Mouse (Mus musculus) CD4-positive helper T cell, adult 2 months (primary cell): Measurements from ENCODE around the gene Zdhhc14.

ENCODE experiments used
- DNase-seq: peaks from one replicate; pipeline ENCODE4 v3.0.0-alpha.2; 2012; ENCODE audit warnings: low read depth, missing footprints, low spot score

Gene Zdhhc14

GRCm38 (mm10) chr17:5769776-5770175 is 277.4 kb downstream of the Zdhhc14 start:
- no peak for DNase-seq

GRCm38 (mm10) chr17:5770265-5771249 is 278.2 kb downstream of the Zdhhc14 start:
- DNase-seq, result no peak

GRCm38 (mm10) chr17:5780213-5780975 is 288.0 kb downstream of the Zdhhc14 start:
- DNase-seq, result no peak

- DNase-seq, result no peak
These were observed 292.9 kb downstream of the Zdhhc14 start for GRCm38 (mm10) chr17:5785238-5785637.

- no peak for DNase-seq
These were observed 299.9 kb downstream of the Zdhhc14 start for GRCm38 (mm10) chr17:5792164-5792791.

GRCm38 (mm10) chr17:5793593-5793992 is 301.2 kb downstream of the Zdhhc14 start:
- DNase-seq, result no peak

GRCm38 (mm10) chr17:5794276-5794675 is 301.9 kb downstream of the Zdhhc14 start:
- DNase-seq, result no peak

GRCm38 (mm10) chr17:5795369-5795768 is 303.0 kb downstream of the Zdhhc14 start:
- no peak for DNase-seq

GRCm38 (mm10) chr17:5795878-5796277 is 303.5 kb downstream of the Zdhhc14 start:
- DNase-seq, result peak; percentile 84

- peak; percentile 16 for DNase-seq
These were observed 304.9 kb downstream of the Zdhhc14 start for GRCm38 (mm10) chr17:5797124-5797760.

GRCm38 (mm10) chr17:5798221-5798801 is 306.0 kb downstream of the Zdhhc14 start:
- peak; percentile 50 for DNase-seq

- no peak for DNase-seq
These were observed 306.5 kb downstream of the Zdhhc14 start for GRCm38 (mm10) chr17:5798900-5799299.

- no peak for DNase-seq
These were observed 307.2 kb downstream of the Zdhhc14 start for GRCm38 (mm10) chr17:5799396-5800021.

- DNase-seq, result no peak
These were observed 307.9 kb downstream of the Zdhhc14 start for GRCm38 (mm10) chr17:5800254-5800653.

GRCm38 (mm10) chr17:5800824-5801560 is 308.6 kb downstream of the Zdhhc14 start:
- DNase-seq, result no peak

GRCm38 (mm10) chr17:5801761-5802655 is 309.7 kb downstream of the Zdhhc14 start:
- DNase-seq, result peak; percentile 84

- DNase-seq, result peak; percentile 73
These were observed 310.2 kb downstream of the Zdhhc14 start for GRCm38 (mm10) chr17:5802656-5802955.
